Mouse (Mus musculus): Measurements from ENCODE around the gene Scamp1. TPM values are rescaled to one million over a fixed set of nuclear protein-coding genes. Genes with fewer than 3 reads are reported as not detected.
A peak's percentile ranks its signal among the peaks of the same experiment; 100 is the strongest.
"Not testable (repeated sequence)": the region's sequence is repeated elsewhere in the genome, so short reads cannot be mapped to it uniquely, and the experiment has no call there.

The Scamp1 gene
- total RNA-seq, 1 experiment: 15.5 TPM

- H3K9ac ChIP-seq (ENCODE audit: insufficient read depth, low read depth, low read length, poor library complexity, severe bottlenecking): no peak overlapping the region
- no peaks in the 10 kb centered on the region; the same call in 1 of the 2 replicates for H3K36me3 ChIP-seq (ENCODE audit: control insufficient read depth, insufficient read depth, low read length, poor library complexity, severe bottlenecking)
- TF ChIP-seq CHD2 (IDR thresholded peaks at IDR 0.05; ENCODE audit: low read depth, low read length): no peak
- TF ChIP-seq HCFC1 (IDR thresholded peaks at IDR 0.05; ENCODE audit: borderline replicate concordance, insufficient read depth, low read length): no peak
- no peak for TF ChIP-seq ZNF384 (IDR thresholded peaks at IDR 0.05; ENCODE audit: low read depth, low read length)
- TF ChIP-seq ZC3H11A (IDR thresholded peaks at IDR 0.05; ENCODE audit: borderline replicate concordance, low read depth, low read length): no peak
- TF ChIP-seq MAFK (IDR thresholded peaks at IDR 0.05; ENCODE audit: insufficient read depth, low read depth, low read length): no peak
- no peaks in the 10 kb centered on the region for H3K9me3 ChIP-seq (ENCODE audit: control insufficient read depth, insufficient read depth, low read depth, low read length)
- no peak for DNase-seq (ENCODE audit: low read depth, low spot score)
- in situ Hi-C loops (cut with MboI; ENCODE audit: low sequenced_read_pairs in 2 of 2, unreplicated experiment in 2 of 2): no loop called here
- no peak overlapping the region for H3K27ac ChIP-seq (ENCODE audit: insufficient read depth, low read depth, low read length, poor library complexity, severe bottlenecking)
- H3K4me3 ChIP-seq (ENCODE audit: insufficient read depth in 1 of 2, low read depth in 1 of 2, low read length in 2 of 2, poor library complexity in 1 of 2, severe bottlenecking in 1 of 2): no peak overlapping the region
- H3K4me1 ChIP-seq (ENCODE audit: control insufficient read depth in 2 of 2, insufficient read depth in 2 of 2, low read length in 2 of 2, poor library complexity in 1 of 2): peaks cover 0 to 11% of the 10 kb centered on the region in 2 experiments; a peak in 1 of 4 replicates
Observed at GRCm38 (mm10) chr13:94322475-94322874, 36.8 kb upstream of the Scamp1 start.

- no peak overlapping the region for H3K27ac ChIP-seq (ENCODE audit: insufficient read depth, low read depth, low read length, poor library complexity, severe bottlenecking)
- H3K4me3 ChIP-seq (ENCODE audit: insufficient read depth in 1 of 2, low read depth in 1 of 2, low read length in 2 of 2, poor library complexity in 1 of 2, severe bottlenecking in 1 of 2): no peak overlapping the region
- no peaks in the 10 kb centered on the region; the same call in 1 of the 2 replicates for H3K36me3 ChIP-seq (ENCODE audit: control insufficient read depth, insufficient read depth, low read length, poor library complexity, severe bottlenecking)
- DNase-seq (ENCODE audit: low read depth, low spot score): no peak
- in situ Hi-C loops (cut with MboI; ENCODE audit: low sequenced_read_pairs in 2 of 2, unreplicated experiment in 2 of 2): no loop called here
- peaks cover 0 to 5% of the 10 kb centered on the region in 2 experiments; a peak in 1 of 4 replicates for H3K4me1 ChIP-seq (ENCODE audit: control insufficient read depth in 2 of 2, insufficient read depth in 2 of 2, low read length in 2 of 2, poor library complexity in 1 of 2)
- no peak overlapping the region for H3K9ac ChIP-seq (ENCODE audit: insufficient read depth, low read depth, low read length, poor library complexity, severe bottlenecking)
- no peaks in the 10 kb centered on the region for H3K9me3 ChIP-seq (ENCODE audit: control insufficient read depth, insufficient read depth, low read depth, low read length)
- TF ChIP-seq ZNF384 (IDR thresholded peaks at IDR 0.05; ENCODE audit: low read depth, low read length) (no peak), HCFC1 (IDR thresholded peaks at IDR 0.05; ENCODE audit: borderline replicate concordance, insufficient read depth, low read length) (no peak), ZC3H11A (IDR thresholded peaks at IDR 0.05; ENCODE audit: borderline replicate concordance, low read depth, low read length) (no peak), MAFK (IDR thresholded peaks at IDR 0.05; ENCODE audit: insufficient read depth, low read depth, low read length) (no peak), CHD2 (IDR thresholded peaks at IDR 0.05; ENCODE audit: low read depth, low read length) (no peak)
Observed at GRCm38 (mm10) chr13:94321094-94321792, 35.6 kb upstream of the Scamp1 start.

GRCm38 (mm10) chr13:94316975-94317511 is 31.4 kb upstream of the Scamp1 start:
- no peak for DNase-seq (ENCODE audit: low read depth, low spot score)
- no peak overlapping the region for H3K9ac ChIP-seq (ENCODE audit: insufficient read depth, low read depth, low read length, poor library complexity, severe bottlenecking)
- H3K36me3 ChIP-seq (ENCODE audit: control insufficient read depth, insufficient read depth, low read length, poor library complexity, severe bottlenecking): no peaks in the 10 kb centered on the region
- in situ Hi-C loops (cut with MboI; ENCODE audit: low sequenced_read_pairs in 2 of 2, unreplicated experiment in 2 of 2): no loop called here
- no peaks in the 10 kb centered on the region for H3K9me3 ChIP-seq (ENCODE audit: control insufficient read depth, insufficient read depth, low read depth, low read length)
- peaks cover 0 to 3% of the 10 kb centered on the region in 2 experiments; a peak in 1 of 4 replicates for H3K4me1 ChIP-seq (ENCODE audit: control insufficient read depth in 2 of 2, insufficient read depth in 2 of 2, low read length in 2 of 2, poor library complexity in 1 of 2)
- H3K27ac ChIP-seq (ENCODE audit: insufficient read depth, low read depth, low read length, poor library complexity, severe bottlenecking): no peak overlapping the region
- no peak overlapping the region for H3K4me3 ChIP-seq (ENCODE audit: insufficient read depth in 1 of 2, low read depth in 1 of 2, low read length in 2 of 2, poor library complexity in 1 of 2, severe bottlenecking in 1 of 2)
- TF ChIP-seq CHD2 (IDR thresholded peaks at IDR 0.05; ENCODE audit: low read depth, low read length) (no peak), MAFK (IDR thresholded peaks at IDR 0.05; ENCODE audit: insufficient read depth, low read depth, low read length) (no peak), ZC3H11A (IDR thresholded peaks at IDR 0.05; ENCODE audit: borderline replicate concordance, low read depth, low read length) (no peak), ZNF384 (IDR thresholded peaks at IDR 0.05; ENCODE audit: low read depth, low read length) (no peak), HCFC1 (IDR thresholded peaks at IDR 0.05; ENCODE audit: borderline replicate concordance, insufficient read depth, low read length) (no peak)

GRCm38 (mm10) chr13:94312812-94313211 is 27.2 kb upstream of the Scamp1 start:
- H3K4me1 ChIP-seq (ENCODE audit: control insufficient read depth in 2 of 2, insufficient read depth in 2 of 2, low read length in 2 of 2, poor library complexity in 1 of 2); H3K4me3 ChIP-seq (ENCODE audit: insufficient read depth in 1 of 2, low read depth in 1 of 2, low read length in 2 of 2, poor library complexity in 1 of 2, severe bottlenecking in 1 of 2); H3K9me3 ChIP-seq (ENCODE audit: control insufficient read depth, insufficient read depth, low read depth, low read length); H3K36me3 ChIP-seq (ENCODE audit: control insufficient read depth, insufficient read depth, low read length, poor library complexity, severe bottlenecking); in situ Hi-C loops (cut with MboI; ENCODE audit: low sequenced_read_pairs in 2 of 2, unreplicated experiment in 2 of 2); H3K9ac ChIP-seq (ENCODE audit: insufficient read depth, low read depth, low read length, poor library complexity, severe bottlenecking); DNase-seq (ENCODE audit: low read depth, low spot score): not testable (repeated sequence)
- H3K27ac ChIP-seq (ENCODE audit: insufficient read depth, low read depth, low read length, poor library complexity, severe bottlenecking): peak overlapping the region; percentile 54; the same call in 1 of the 2 replicates
- peak; percentile 86 for TF ChIP-seq MAFK (IDR thresholded peaks at IDR 0.05; ENCODE audit: insufficient read depth, low read depth, low read length)
